Mouse (Mus musculus): ENCODE results near the gene Hikeshi.

Gene Hikeshi

DNA sequence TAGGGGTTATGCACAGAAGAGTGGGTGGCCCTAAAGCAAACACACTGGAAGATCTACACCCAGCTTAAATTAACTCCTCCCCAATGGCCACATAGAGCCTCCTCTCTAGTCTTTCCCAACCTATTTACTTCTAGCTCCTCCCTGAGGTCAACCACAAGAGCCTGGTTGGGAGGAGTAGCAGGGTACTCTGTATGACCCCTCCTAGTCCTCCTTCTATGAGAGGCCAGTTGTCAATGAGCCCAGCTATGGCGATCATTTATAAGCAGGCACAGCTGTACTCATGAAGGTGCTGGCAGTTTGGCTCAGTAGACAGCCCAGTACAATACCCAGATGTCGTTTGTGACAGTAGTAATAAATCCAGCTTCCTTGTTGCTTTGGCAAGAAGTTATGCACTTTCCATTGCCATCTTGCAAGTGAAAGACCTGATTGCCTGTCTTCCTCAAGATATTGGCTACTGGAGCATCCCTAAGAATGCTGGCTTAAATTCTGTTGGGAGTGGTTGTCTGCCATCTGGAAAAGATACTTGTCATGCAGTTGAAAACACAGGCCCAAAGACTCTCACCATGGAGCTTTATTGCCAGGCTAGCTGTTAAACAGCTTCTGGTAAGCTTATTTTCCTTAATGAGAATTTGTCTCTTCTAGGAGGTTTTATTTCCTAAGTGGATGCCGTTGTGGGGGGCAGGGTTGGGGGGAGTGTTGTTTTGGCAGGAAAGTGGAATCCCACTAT is 27.4 kb downstream of the Hikeshi start:
- DNase-seq (ENCODE audit: low spot score in 2 of 2): no peak

- DNase-seq (ENCODE audit: low spot score in 2 of 2): no peak
Observed at GRCm38 (mm10) chr7:89912356-89912755, 28.6 kb downstream of the Hikeshi start.

- DNase-seq (ENCODE audit: low spot score in 2 of 2): no peak
Observed at GRCm38 (mm10) chr7:89909711-89910110, 31.3 kb downstream of the Hikeshi start.

DNA sequence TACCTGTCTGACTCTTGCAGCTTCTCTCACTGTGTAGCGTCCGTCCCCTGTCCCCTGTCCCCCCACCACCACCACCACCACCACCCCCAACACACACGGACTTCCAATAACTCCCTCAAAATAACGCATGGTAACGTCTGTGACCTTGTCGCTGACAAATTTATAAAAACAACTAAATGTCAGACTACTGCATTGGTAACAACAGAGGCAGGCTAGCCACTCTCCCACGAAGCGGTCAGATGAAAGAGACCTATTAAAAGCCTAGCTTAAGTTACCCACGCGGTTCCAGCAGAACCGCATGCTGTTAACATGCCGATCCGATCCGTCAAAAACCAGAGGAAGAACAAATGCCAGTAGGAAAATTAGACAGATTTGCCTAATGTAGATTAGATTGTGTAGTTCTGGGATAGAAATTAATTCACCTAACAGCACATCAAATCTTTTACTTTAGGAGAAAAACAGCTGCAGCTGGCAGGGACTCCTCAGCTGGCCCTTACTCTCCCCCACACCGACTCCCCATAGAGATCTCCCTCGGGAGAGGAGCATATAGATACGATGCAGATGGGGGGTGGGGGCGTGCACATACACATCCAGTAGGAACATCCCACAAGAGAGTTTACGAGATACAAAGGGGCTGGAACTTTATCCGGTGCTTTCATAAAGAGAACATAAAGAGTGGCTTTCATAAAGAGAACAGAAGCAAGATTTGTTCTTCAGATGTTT is 31.9 kb downstream of the Hikeshi start:
- DNase-seq (ENCODE audit: low spot score in 2 of 2): no peak

GRCm38 (mm10) chr7:89908421-89908820 is 32.6 kb downstream of the Hikeshi start:
- no peak for DNase-seq (ENCODE audit: low spot score in 2 of 2)

GRCm38 (mm10) chr7:89907950-89908349 is 33.1 kb downstream of the Hikeshi start:
- peak; percentile 18 to 73 for DNase-seq (ENCODE audit: low spot score in 2 of 2)

DNA sequence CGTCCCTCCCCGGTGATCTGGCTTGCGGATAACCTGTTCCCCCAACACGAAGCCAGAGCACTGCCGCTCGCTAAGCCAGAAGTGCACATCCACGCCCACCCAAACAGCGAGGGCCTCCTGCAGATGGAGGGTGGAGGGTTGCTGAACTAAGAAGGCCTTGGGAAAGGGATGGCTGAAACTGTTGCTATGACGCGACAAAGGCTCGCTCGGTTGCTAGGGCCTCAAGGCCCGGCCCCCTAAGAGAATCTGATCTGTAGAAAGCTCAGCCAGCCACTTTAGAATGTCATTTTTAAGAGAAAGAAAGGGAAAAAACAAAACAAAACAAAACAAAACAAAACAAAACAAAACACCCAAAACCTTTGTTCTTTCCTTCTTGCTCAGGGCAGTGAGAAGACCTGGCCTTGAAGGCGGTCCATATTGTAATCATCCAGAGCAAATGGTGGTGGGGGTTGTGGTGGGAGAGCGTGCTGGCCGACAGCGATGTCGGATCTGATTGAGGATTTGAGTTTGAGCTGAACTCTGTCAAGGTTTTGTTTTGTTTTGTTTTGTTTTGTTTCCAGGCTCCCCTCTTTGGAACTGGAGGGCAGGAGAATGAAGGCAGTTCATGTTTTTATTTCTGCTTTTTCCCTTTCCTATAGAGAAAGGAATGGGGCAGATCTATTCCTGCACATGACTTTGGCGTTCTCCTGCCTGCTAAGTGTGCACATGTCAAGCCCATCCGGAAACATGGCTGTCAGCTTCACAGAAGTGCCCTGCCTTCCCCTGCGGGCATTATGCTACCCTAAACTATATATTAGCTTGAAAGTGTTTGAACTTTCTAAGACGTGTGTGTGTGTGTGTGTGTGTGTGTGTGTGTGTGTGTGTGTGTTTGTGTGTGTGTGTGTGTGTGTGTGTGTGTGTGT is 37.3 kb downstream of the Hikeshi start, which contains the start of gene Ccdc81:
Ccdc81 (minus strand) TSS at position 188 of the 902 bp plus-strand sequence.
- no peak for DNase-seq (ENCODE audit: low spot score in 2 of 2)

GRCm38 (mm10) chr7:89903007-89903406 is 38.0 kb downstream of the Hikeshi start:
- DNase-seq (ENCODE audit: low spot score in 2 of 2): no peak

DNA sequence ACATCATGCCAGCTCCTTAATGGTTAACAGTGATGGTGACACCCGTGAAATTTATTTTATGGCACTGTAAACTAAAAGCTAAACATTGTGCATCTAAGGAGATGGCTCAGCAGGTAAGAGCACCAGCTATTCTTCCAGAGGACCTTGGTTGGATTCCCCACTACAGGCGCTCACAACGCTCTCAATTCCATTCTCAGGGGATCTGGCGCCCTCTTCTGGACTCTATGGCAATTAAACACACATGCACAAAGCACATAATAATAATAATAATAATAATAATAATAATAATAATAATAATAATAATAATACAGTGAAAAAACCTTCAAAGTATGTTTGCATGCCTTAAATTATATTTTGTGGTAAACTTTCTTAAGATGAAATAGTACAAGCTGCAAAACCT is 49.1 kb downstream of the Hikeshi start:
- DNase-seq (ENCODE audit: low spot score in 2 of 2): no peak

DNA sequence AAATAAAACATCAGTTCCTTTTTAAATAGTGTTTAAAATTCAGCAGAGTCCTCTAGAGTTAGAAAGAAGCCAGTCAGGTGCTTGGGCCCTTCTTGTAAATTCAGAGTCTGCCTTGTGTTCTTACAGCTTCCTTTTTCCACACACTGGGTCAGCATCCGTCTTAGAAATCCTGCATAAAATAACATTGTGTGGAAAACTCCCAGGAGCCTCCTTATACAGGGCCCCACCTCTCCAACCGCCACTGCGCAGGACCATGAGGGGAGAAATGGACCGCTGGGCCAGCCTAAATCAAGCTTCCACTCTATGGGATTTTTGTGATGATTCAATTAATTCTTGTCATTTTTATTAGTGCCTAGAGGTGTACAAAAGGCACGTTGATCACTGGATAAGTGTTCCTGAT is 49.6 kb downstream of the Hikeshi start:
- DNase-seq (ENCODE audit: low spot score in 2 of 2): no peak

- DNase-seq (ENCODE audit: low spot score in 2 of 2): no peak
Observed at GRCm38 (mm10) chr7:89884551-89884950, 56.5 kb downstream of the Hikeshi start.

DNA sequence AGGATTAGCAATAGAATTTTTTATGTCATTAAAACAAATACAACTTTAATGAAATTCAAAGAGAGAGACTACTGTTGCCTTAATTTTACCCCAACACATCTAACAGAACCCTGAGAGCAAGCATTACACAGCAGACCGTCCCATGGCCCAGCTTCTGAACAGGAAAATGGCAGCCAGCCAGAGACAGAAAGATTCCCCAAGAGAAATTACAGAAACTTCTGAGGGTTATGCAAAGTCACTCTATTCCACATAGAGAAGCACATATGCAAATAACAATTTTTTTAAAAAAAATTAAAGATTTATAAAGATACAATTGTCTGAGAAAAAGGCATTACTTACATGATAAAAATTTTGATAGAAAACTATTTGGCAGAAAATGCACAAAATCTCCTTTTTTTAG is 61.3 kb downstream of the Hikeshi start:
- DNase-seq (ENCODE audit: low spot score in 2 of 2): no peak
